Mouse (Mus musculus) lung, postnatal 4 days (tissue): ENCODE measurements around the gene Pard6a.

Experiments used
- DNase-seq, 2 experiments: peaks; one replicate each; pipeline ENCODE4 v3.0.0; 2021

The Pard6a gene

DNA sequence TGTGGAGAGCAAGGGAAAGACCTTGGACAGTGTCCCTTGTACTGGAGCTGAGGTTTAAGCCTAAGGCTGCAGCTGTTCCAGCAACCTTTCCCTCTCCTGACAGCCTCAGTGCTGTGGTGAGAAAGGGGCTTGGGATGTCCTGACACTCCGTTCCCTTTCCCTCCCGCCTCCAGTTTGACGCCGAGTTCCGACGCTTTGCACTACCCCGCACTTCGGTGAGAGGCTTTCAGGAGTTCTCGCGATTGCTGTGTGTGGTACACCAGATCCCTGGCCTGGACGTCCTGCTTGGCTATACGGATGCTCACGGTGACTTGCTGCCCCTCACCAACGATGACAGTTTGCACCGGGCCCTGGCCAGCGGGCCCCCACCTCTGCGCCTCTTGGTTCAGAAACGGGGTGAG is 1.1 kb downstream of the Pard6a start:
- DNase-seq = no peak

DNA sequence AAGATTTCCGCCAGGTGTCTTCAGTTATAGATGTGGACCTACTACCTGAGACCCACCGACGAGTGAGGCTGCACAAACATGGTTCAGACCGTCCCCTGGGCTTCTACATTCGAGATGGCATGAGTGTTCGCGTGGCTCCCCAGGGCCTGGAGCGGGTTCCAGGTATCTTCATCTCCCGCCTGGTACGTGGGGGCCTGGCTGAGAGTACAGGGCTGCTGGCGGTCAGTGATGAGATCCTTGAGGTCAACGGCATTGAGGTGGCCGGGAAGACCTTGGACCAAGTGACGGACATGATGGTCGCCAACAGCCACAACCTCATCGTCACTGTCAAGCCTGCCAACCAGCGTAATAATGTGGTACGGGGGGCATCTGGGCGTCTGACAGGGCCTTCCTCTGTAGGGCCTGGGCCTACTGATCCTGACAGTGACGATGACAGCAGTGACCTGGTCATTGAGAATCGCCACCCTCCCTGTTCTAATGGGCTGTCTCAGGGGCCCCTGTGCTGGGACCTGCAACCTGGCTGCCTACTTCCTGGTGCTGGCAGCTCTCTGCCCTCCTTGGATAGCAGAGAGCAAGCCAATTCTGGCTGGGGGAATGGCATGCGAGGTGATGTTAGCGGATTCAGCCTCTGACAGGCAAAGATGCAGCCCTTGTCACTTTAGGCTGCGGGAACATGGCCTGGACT is 1.9 kb downstream of the Pard6a start:
- DNase-seq = no peak

DNA sequence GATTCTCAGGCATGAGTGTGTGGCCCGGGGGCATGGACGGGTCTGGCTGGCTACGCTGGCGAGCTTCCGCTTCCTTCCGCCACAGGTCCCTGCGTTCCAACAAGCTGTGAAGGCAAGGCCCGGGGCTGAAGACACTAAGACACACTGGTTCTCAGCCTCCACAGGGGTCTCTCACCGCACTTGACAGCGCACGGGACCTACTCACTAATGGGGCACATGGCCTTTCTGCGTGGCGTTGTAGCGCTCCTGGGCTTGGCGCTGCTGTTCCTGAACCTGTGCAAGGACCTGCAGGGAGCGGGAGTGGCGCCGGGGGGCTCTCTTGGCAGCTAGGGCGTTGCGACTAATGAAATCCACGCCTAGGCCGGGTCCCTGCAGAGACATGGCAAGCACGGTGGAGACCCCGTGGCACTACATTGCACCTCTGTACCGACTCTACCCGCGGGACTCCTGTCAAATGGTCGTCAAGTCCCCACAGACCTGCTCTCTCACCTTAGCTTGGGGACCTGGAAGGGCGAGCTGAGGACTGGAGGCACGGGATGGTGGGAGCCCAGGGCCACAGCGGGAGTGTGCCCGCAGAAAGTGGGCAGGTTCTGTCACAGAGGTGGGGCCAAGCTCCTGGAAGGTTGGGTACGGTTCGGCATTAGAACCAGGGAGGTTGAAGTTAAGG is 3.3 kb downstream of the Pard6a start:
- DNase-seq = no peak

DNA sequence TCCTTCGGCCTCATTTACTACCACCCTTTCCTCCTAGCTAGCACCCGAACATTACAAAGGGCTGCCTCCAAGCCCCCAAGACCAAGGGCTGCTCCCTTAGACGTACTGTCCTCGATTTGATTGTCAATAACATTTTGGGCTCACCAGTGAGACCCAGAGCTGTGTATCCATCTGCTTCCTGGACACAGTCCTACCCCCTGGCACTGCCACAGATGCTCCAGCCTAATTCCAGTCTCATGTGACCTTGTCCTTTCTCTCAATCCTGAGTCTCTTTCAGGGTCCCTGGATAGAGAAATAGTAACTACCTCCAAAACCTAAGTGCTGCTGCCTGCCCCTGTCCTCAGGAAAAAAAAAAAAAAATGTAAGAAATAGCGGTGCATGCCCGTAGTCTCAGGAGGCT is 4.0 kb downstream of the Pard6a start:
- DNase-seq = no peak

DNA sequence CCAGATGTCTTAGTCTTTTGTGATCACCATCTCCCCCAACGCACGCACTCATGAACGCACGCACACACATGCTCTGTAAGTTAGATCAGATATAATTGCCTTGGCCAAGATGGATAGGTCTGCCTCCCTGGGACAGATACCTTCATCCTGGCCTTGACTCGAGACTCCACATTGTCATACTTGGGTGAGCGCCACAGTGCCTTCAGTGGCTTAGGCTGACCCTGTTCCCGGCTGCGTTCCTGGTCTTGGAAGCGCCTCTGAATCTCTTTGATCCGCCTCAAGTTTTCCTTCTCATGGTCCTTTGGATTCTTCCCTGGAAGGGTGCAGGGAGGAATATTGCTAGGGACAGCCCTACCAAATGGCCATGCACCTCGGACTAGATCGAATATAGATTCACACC is 5.5 kb downstream of the Pard6a start:
- no peak for DNase-seq

DNA sequence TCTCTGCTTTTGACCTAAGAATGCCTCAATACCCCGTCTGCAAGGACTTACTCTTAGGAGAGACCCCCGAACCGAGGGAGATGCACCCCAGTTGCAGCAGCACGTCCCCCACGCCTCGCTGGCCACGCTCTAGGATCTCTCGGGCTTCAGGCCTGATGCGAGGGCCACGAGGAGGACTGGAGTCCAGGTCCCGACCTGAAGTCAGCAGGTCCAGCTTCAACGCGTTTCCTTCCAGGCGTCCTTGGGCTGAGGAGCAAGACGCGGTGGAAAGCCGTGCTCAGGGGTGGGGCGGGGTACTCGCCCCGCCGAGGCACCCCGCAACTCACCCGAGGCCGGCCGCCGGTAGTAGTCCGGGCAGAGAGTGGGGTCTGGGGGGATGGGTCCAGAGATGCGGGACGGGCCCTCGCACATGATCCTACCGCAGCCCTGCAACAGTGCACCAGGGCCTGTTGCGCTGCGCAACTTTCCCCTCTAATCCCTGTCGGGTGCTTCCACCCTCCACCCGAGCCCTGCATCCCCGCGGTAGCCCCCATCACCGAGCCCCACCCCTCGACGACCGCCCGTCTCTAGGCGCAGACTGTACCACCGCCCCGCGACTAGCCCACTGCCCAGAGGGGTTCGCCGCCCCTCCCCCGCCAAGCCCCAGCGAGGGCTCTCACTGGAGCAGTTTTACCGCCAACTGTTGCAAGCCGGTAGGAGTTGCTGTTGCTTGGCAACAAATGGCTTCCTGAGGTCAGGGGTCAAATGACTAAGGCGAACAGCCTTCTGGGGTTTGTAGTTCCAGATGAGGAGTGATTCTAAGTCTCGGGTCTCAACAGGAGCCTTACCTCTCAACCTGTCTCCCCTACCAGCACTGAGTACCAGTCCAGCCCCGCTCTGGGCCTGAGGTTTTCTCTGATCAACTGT is 6.8 kb downstream of the Pard6a start, which contains the start of the genes 4933405L10Rik and Enkd1:
TSS of gene 4933405L10Rik (plus strand) at position 158 of the 906 bp plus-strand sequence.
TSS of gene Enkd1 (minus strand) at position 713 of the 906 bp plus-strand sequence.
- peak; percentile 85 to 90 for DNase-seq

DNA sequence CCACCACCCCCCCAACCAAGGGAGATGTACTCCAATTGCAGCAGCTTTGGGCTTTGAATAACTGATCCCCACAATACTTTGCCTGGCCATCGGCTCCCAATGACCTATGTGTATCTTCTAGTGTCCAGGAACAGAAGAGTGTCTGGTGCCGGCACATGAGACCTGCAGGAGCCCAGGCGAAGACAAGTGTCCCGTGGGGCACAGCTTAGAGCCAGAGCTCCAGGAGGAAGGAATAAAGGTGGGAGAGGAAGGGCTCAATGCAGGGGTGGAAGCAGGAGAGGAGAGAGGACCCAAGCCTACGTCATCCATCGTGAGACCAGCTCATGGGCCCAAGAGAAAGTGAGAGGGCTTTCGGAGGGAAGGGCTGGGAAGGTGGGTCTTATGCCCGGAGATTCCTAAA is 7.7 kb downstream of the Pard6a start:
- no peak for DNase-seq

DNA sequence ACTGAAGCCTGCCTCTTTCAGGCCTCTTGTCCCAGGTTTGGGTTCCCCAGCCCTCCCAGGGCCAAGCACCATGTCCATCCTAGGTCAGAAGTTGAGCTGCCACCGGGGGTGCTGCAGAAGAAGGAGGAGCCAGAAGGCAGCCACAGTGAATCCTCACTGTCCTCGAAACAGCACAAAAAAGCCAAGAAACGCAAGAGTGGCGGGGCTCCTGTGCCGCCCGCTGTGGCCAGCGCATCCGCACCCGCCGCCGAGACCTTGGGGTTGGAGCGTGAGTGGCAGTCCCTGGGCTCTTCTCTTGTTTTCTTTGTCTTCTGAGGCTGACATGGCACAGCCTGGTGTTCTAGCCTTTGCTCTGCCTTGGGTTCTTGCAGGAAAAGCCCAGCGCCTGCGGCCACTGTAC is 8.4 kb downstream of the Pard6a start:
- DNase-seq = peak in 1 of 2 experiments; percentile 3

DNA sequence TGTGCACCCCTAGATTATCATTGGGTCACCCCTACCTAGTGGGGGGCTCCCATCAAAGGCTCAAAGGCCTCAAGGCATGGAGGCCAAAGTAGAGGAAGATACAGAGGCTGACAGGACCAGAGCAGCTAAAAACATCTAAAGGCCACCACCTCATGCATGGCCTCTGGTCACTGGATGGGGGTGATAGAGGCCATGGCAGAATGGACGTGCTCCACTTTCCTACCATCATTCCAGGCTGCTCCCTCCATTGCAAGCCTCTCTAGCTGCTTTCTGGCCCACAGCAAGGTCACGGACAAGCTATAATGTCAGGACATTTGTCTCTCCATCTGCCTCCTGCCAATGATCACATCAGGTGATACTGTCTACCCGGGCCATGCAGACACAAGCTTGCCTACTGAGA is 11.3 kb downstream of the Pard6a start:
- no peak for DNase-seq

DNA sequence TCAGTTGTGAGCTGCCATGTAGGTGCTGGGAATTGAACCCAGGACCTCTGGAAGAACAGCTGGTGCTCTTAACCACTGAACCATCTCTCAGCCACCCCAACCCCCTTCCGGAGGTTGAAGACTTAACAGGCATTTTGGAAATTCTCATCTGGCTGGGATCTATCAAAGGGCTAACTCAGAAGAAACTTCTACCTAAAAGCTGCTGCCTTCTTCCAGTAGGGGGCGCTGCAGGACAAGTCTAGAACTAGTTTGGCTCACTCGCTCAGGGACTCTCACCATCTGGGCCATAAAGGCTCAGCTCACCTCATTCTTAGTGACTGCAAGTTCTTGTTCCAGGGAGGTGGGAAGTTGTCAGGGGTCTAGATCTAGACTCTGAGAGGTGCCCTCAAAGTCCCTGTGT is 13.2 kb downstream of the Pard6a start:
- peak; percentile 76 to 91 for DNase-seq

DNA sequence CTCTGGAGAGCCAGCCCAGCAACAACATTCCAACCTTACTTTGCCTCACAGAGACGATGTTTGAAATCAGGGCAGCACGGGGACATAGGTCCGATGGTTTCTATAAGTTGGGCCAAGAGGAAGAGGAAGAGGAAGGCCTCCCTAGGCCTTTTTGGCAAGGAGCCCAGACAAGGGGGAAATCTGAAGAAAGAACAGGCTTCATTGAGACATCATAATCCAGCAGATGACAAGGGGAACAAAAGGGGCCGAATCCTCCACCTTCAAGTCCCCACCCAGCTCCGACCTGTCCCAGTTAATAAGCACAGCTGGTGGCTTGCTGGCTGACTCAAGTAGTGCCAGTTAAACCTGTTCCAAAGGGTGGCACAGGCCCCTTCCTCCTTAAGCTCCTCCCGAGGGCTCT is 14.1 kb downstream of the Pard6a start:
- peak; percentile 36 to 38 for DNase-seq

DNA sequence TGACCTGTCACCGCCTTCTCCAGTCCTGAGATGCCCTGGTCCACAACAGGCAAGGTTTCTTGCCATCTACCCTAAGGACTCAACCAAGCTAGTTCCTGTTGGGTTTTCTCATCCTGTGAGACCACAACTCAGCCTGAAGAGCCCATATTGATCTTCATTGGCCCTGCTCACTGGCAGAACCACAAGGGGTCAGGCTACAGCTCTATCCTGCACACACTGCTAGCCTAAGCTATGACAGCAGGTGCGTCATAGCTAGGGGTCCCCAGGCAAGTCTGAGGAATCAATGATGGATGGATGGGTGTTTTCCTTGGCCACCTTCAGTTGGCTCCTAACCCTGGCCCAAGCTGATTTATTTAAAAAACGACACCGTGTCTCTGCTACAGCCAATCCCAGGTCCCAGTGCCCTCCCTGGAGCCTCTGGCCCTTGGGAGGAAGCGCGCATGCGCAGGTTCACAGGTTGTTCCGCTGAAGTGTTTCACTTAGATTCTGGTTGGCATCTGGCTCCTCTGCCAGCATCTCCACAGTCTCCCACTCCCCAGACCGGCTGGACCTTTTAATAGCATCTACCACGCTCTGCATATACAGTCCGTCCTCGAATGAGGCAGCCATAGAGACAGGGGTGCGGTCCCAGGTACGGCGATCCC is 15.5 kb downstream of the Pard6a start:
- no peak for DNase-seq

DNA sequence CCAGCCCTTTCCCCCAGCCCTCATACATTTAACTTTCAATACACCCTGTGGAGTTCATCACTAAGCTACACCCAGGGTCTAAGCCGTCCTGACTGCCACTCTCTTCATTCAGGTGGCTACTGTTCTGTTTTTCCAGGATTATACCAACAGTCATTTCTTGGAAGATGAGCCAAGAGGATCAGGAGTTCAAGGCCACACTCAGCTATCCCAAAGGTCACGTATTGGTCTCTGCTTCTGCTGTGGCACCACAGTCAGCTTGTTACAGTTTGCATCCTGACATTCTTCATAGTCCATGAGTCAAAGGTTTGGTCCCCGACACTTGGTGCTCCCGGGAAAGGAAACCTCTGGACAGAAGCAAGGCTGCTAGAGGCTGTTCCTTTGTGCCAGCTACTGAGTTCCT is 18.7 kb downstream of the Pard6a start:
- DNase-seq = no peak

DNA sequence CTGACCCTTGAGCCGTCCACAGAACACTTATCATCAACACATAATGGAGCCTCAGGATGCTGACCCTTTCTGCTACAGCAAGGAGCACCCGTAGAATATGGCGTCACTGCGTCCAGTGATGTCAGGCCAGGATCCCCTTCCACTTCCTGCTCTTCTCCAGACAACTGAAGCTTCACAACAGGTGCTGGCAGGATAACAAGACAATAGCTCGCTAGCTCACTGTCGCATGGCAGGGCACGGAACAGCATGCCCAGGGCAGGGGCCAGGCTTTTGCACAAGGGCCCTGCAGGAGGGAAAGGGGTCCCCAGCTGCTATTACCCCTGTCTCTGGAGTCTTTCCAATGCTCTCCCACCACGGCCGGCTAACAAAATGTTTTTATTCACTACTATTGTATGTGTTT is 21.9 kb downstream of the Pard6a start:
- no peak for DNase-seq

DNA sequence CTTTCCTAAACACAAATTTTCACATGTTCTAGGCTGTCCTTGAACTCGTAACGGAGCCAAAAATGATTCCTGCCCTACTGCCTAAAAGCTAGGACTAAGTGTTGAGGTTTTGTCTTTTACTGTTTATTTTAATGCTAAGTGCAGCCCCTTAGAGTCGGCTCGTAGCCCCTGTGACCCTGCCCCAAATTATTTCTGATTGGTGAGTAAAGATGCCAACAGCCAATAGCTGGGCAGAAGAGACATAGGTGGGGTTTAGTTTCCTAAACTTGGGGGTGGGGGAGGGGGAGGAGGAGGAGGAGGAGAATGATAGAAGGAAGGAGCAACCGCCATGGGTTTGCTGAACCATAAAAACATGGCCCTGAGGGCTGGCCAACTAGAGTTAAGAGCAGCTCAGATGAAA is 24.8 kb downstream of the Pard6a start:
- DNase-seq = no peak

DNA sequence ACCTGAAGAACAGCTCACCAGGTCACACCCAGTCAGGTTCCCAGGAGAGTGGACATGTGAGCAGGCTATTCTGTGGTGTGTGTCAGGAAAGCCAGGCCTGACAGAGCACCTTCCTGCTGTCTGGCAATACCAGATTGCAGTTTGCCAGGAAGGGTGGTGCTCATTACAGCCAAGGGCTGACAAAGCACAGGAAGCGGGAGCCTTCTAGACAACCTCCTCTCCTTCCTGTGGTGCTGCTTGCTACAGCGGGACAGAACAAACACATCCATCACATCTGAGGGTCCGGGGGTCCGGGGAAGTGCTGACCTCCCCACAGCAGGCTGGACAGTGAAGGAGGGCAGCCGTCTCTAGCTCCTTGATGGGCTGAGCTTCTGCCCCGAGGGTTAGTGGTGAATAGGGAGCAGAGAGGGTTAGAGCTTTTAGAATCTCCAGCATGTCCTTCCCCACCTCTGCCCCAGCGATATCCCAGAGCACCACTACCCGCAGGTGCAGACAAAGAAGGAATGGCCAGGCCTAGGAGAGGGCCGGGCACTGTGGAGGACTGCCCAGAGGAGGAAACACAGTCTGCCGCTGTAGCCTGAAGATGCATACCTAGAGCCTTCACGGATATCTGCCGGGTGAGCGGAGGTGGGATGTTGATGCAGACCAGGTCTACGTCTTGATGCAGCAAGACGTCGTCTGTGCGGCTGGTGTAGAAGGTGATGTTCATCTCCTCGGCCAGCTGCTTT is 26.6 kb downstream of the Pard6a start:
- peak; percentile 67 to 83 for DNase-seq

DNA sequence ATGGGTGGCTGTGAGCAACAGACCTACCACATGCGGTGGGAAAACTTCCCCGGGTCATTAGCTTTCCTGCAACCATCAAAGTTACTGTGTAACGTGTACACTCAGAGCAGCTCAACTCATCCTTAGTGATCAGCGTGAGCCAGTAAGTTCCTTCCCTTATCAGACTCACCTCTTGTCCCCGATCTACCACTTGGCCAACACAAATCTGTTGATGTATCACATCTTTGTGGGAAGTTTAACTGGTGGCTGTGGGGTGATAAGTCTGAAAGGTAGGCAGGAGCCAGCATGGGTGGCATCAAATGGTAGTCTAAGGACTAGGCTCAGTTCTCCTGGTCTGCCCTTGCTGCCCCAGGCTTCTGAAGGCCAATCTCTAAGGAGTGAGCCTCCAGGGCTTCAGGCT is 31.2 kb downstream of the Pard6a start:
- DNase-seq = no peak

DNA sequence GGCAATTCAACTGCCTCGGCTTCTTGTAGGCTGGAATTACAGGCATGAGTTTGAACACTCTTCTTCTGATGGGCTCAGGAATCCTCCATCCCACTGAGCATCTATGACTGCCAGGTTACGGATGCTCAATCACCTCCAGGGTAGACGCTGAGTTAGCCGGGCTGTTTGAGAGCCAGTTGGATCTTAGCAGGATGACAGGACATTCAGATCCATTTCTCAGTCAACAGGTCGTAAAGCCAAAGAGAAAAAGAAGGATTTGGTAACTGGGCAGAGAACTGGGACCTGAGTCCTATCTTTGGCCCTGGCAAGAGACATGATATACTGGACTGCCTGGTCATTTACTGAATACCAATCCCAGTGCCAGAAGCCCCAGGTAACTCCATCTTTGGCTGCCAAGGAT is 38.3 kb downstream of the Pard6a start:
- DNase-seq = no peak

DNA sequence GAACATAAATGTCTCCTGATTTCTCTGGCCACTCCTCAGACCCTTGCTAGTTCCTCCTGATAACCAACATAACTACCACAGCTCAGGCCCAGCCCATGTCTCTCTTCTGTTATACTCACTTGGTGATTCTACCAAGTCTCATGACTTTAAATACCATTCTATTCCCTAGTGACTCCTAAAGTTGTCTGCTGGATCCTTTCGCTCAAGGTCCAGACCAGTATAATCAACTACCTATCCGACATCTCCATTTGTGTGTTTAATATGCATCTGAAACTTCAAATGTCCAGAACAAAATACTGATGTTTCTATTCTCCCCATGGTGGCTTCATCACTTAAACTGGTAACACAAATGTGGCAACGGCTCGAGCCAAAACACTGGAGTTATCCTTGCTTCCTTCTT is 42.4 kb downstream of the Pard6a start:
- DNase-seq = no peak

DNA sequence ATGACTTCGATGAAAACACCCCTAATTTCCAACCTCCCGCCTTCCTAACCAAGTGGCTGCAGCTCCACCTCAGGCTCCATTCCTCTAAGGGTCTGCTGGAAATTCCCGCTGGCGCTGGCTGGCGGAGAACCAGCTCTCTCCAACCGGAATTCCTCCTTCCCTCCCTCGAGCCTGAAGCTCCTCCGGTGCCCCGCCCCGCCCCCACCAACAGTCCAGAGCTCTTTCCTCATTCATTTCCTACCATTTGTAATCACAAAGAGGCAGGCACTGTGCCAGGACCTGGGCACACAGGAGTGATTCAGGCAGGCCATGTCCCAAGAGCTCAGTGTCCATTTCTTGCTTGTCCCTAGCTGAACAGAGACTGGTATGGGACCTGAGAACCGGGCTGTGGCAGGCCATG is 49.7 kb downstream of the Pard6a start:
- DNase-seq = peak; percentile 90 to 91
